Mouse (Mus musculus): ENCODE measurements around the gene Dok3.

GRCm38 (mm10) chr13:55573432-55573831 lies 44.3 kb upstream of the Dok3 start, which contains the start of gene Tmed9:
- TF ChIP-seq POLR2A (IDR thresholded peaks at IDR 0.05; ENCODE audit: borderline replicate concordance, control insufficient read depth, low read depth, low read length) (no peak), CTCF (IDR thresholded peaks at IDR 0.05; ENCODE audit: control insufficient read depth, insufficient read depth, low read length) (no peak)

Data from bone marrow, adult 2 months (tissue).